Mouse (Mus musculus): ENCODE results near the gene Kcnh4. TPM values are rescaled to one million over a fixed set of nuclear protein-coding genes. Genes with fewer than 3 reads are reported as not detected.

Gene Kcnh4
- polyA plus RNA-seq, 1 experiment, result 0.38 TPM

- Histone ChIP-seq H3K4me3 (replicated peaks; ENCODE audit: insufficient read depth, low read depth, low read length) (peak within 1 kb of the TSS; percentile 40), H3K27ac (ENCODE audit: insufficient read depth, low read length) (no peak within 1 kb of the TSS), H3K4me1 (ENCODE audit: control insufficient read depth, insufficient read depth, low read length) (no peaks in the 10 kb centered on the region), H3K27me3 (ENCODE audit: control insufficient read depth, insufficient read depth, low read length) (no peaks in the 10 kb centered on the region)
- no peak for DNase-seq
- no peak for TF ChIP-seq CTCF (IDR thresholded peaks at IDR 0.05; ENCODE audit: borderline replicate concordance, insufficient read depth, low read depth, low read length)
- TF ChIP-seq POLR2A (IDR thresholded peaks at IDR 0.05; ENCODE audit: borderline replicate concordance, insufficient read depth, low read length), result no peak
- 8% methylated on average over 23 of the region's 23 CpGs for WGBS
Observed at GRCm38 (mm10) chr11:100692164-100692616, 67.6 kb downstream of the Kcnh4 start, which contains the start of gene Zfp385c. TSS of gene Zfp385c (minus strand) at chr11:100692455.

- Histone ChIP-seq H3K4me1 (ENCODE audit: control insufficient read depth, insufficient read depth, low read length) (no peaks in the 10 kb centered on the region), H3K4me3 (replicated peaks; ENCODE audit: insufficient read depth, low read depth, low read length) (no peak overlapping the region), H3K27ac (ENCODE audit: insufficient read depth, low read length) (no peak overlapping the region), H3K27me3 (ENCODE audit: control insufficient read depth, insufficient read depth, low read length) (no peaks in the 10 kb centered on the region)
- WGBS, result 27% methylated on average over 7 of the region's 7 CpGs
- DNase-seq, result no peak
- TF ChIP-seq CTCF (IDR thresholded peaks at IDR 0.05; ENCODE audit: borderline replicate concordance, insufficient read depth, low read depth, low read length) (no peak), POLR2A (IDR thresholded peaks at IDR 0.05; ENCODE audit: borderline replicate concordance, insufficient read depth, low read length) (no peak)
Observed at GRCm38 (mm10) chr11:100690389-100690788, 69.4 kb downstream of the Kcnh4 start.

Other genes with a start within 250 kb of the Kcnh4 start
- 155 and 156 TPM in 2 replicates for gene Acly, start 231.9 kb downstream of the Kcnh4 start, polyA plus RNA-seq (2012; rRNA removed)
- 0.86 and 0.92 TPM in 2 replicates for gene Ttc25, start 214.3 kb downstream of the Kcnh4 start, polyA plus RNA-seq (2012; rRNA removed)
- gene Cnp, start 185.0 kb downstream of the Kcnh4 start, polyA plus RNA-seq (2012; rRNA removed), result 547 and 616 TPM in 2 replicates
- gene Nkiras2, start 140.7 kb downstream of the Kcnh4 start, polyA plus RNA-seq (2012; rRNA removed), result 27.5 and 27.6 TPM in 2 replicates
- gene Dnajc7, start 139.8 kb downstream of the Kcnh4 start, polyA plus RNA-seq (2012; rRNA removed), result 157 and 177 TPM in 2 replicates
- gene Zfp385c, start 67.5 kb downstream of the Kcnh4 start, polyA plus RNA-seq (2012; rRNA removed), result 56.5 and 75.2 TPM in 2 replicates
- gene Dhx58, start 55.7 kb downstream of the Kcnh4 start, polyA plus RNA-seq (2012; rRNA removed), result 3.6 and 5.1 TPM in 2 replicates
- 55.2 and 56.4 TPM in 2 replicates for gene Kat2a, start 47.5 kb downstream of the Kcnh4 start, polyA plus RNA-seq (2012; rRNA removed)
- gene Hspb9, start 46.1 kb downstream of the Kcnh4 start, polyA plus RNA-seq (2012; rRNA removed), result not detected in 2 replicates
- 186 and 187 TPM in 2 replicates for gene Rab5c, start 21.7 kb downstream of the Kcnh4 start, polyA plus RNA-seq (2012; rRNA removed)
- gene Hcrt, start 3.0 kb upstream of the Kcnh4 start, polyA plus RNA-seq (2012; rRNA removed), result 0.22 TPM in 1 of 2 replicates, not detected in the other
- 8.9 and 11.6 TPM in 2 replicates for gene Ghdc, start 11.0 kb upstream of the Kcnh4 start, polyA plus RNA-seq (2012; rRNA removed)
- 33.6 and 37.5 TPM in 2 replicates for gene Stat5b, start 90.8 kb upstream of the Kcnh4 start, polyA plus RNA-seq (2012; rRNA removed)
- gene Stat5a, start 99.4 kb upstream of the Kcnh4 start, polyA plus RNA-seq (2012; rRNA removed), result 3.0 and 4.0 TPM in 2 replicates
- 45.0 and 47.5 TPM in 2 replicates for gene Stat3, start 179.6 kb upstream of the Kcnh4 start, polyA plus RNA-seq (2012; rRNA removed)
- 14.9 and 15.6 TPM in 2 replicates for gene Cavin1, start 210.9 kb upstream of the Kcnh4 start, polyA plus RNA-seq (2012; rRNA removed)
- gene Atp6v0a1, start 249.5 kb upstream of the Kcnh4 start, polyA plus RNA-seq (2012; rRNA removed), result 294 and 298 TPM in 2 replicates